ENCODE assay signal across 25 mouse cellular contexts in the genomic region with DNA sequence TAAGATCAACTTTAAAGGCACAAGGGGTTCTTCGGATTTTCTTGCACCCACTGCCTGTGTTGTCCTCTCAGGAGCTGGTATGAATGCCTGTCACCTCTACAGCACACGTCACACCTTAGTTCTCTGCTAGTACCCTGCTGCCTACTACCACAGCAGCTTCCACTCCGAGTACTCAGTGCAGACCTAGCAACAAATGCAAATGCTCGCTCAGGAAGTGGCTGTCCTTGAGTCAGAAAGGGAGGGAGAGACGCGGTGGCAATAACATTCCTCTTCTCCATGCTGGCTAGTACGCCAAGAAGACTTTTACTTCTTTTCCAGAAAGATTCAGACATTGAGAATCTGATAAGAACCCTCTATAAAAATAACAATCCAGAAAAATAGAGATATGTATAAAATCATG.
"Had no signal": no experiment of that assay in that cellular context is flagged by ENCODE, and none has a peak within 500 bp of the region (broad histone marks: within the 10 kb centered on the region; RNA-seq: fewer than 3 reads in every experiment).

No protein-coding gene starts in this region.

- H3K9me3 ChIP-seq: heart, embryonic 10.5 days; heart, embryonic 12.5 days; hindbrain, embryonic 10.5 days; hindbrain, embryonic 12.5 days; intestine, embryonic 15.5 days; limb, embryonic 10.5 days; limb, embryonic 12.5 days; liver, embryonic 13.5 days; liver, embryonic 15.5 days had no signal

- H3K27ac ChIP-seq: heart, adult 2 months; heart, embryonic 10.5 days; hindbrain, embryonic 10.5 days; hindbrain, embryonic 12.5 days; hindbrain, embryonic 14.5 days; intestine, embryonic 15.5 days; limb, embryonic 10.5 days; limb, embryonic 12.5 days; liver, embryonic 13.5 days; liver, embryonic 15.5 days had no signal

- DNase-seq: gastrocnemius, postnatal 14 days; gastrocnemius, postnatal 36 days; heart, adult 11 months; heart, adult 2 months; heart, postnatal 10 days; heart, postnatal 4 days; kidney, adult 18-20 months; kidney, adult 8-10 months; kidney, postnatal 10 days; kidney, postnatal 25 days; kidney, postnatal 4 days; layer of hippocampus, adult 9-11 months; layer of hippocampus, postnatal 36 days; liver; liver, embryonic 13.5 days; liver, postnatal 0 days had no signal

- H3K27me3 ChIP-seq: heart, embryonic 12.5 days; hindbrain, embryonic 12.5 days; intestine, embryonic 15.5 days; limb, embryonic 12.5 days; liver, embryonic 13.5 days; liver, embryonic 15.5 days had no signal

- H3K9ac ChIP-seq: heart, embryonic 12.5 days; hindbrain, embryonic 12.5 days; hindbrain, embryonic 14.5 days; intestine, embryonic 15.5 days; limb, embryonic 12.5 days; liver, embryonic 13.5 days; liver, embryonic 15.5 days; liver, postnatal 0 days had no signal

- H3K4me1 ChIP-seq: heart, embryonic 10.5 days; hindbrain, embryonic 10.5 days; hindbrain, embryonic 12.5 days; intestine, embryonic 15.5 days; limb, embryonic 10.5 days; limb, embryonic 12.5 days; liver, embryonic 13.5 days; liver, embryonic 15.5 days had no signal

- H3K4me3 ChIP-seq: heart, adult 2 months; heart, embryonic 10.5 days; heart, embryonic 12.5 days; hindbrain, embryonic 10.5 days; hindbrain, embryonic 12.5 days; intestine, embryonic 15.5 days; limb, embryonic 10.5 days; limb, embryonic 12.5 days; liver, embryonic 13.5 days; liver, embryonic 15.5 days had no signal
